Mouse (Mus musculus) forebrain, embryonic 11.5 days (tissue): ENCODE results near the gene 4933406M09Rik. TPM values are rescaled to one million over a fixed set of nuclear protein-coding genes. Genes with fewer than 3 reads are reported as not detected.

ENCODE experiments used
- ATAC-seq: fragments of 200-750 bp; cut with Nextera tagmentation; replicated peaks from 2 replicates; pipeline ENCODE4 v1.8.0; 2017; ENCODE audit warnings: moderate TSS enrichment; ENCODE audit not compliant: low FRiP score
- DNase-seq: peaks from one replicate; pipeline ENCODE4 v3.0.0-alpha.2; 2017; ENCODE audit warnings: low spot score
- H3K27ac ChIP-seq: fragments of 300-500 bp; sonication (generic); 2 replicates; pipeline ENCODE4 v1.5.1; 2014; ENCODE audit warnings: low read depth, low read length
- H3K27me3 ChIP-seq: fragments of 300-500 bp; sonication (generic); 2 replicates; pipeline ENCODE4 v1.6.1; 2014; ENCODE audit warnings: mild to moderate bottlenecking, low read length, mixed read lengths; ENCODE audit not compliant: control insufficient read depth, insufficient read depth
- H3K36me3 ChIP-seq: fragments of 300-500 bp; sonication (generic); 2 replicates; pipeline ENCODE4 v1.6.1; 2014; ENCODE audit warnings: mild to moderate bottlenecking, low read length, moderate library complexity, mixed read lengths; ENCODE audit not compliant: control insufficient read depth, insufficient read depth
- H3K4me1 ChIP-seq: fragments of 300-500 bp; sonication (generic); replicated peaks from 2 replicates; pipeline ENCODE4 v1.6.1; 2014; ENCODE audit warnings: low read length, mixed read lengths; ENCODE audit not compliant: control insufficient read depth, insufficient read depth
- H3K4me2 ChIP-seq: fragments of 300-500 bp; sonication (generic); 2 replicates; pipeline ENCODE4 v1.6.1; 2014; ENCODE audit warnings: low read depth, mild to moderate bottlenecking, low read length, moderate library complexity, mixed read lengths; ENCODE audit not compliant: severe bottlenecking
- H3K4me3 ChIP-seq: fragments of 300-500 bp; sonication (generic); 2 replicates; pipeline ENCODE4 v1.5.1; 2014; ENCODE audit warnings: low read depth, low read length
- H3K9ac ChIP-seq: fragments of 300-500 bp; sonication (generic); 2 replicates; pipeline ENCODE4 v1.6.1; 2014; ENCODE audit warnings: low read length
- H3K9me3 ChIP-seq: fragments of 300-500 bp; sonication (generic); 2 replicates; pipeline ENCODE4 v1.6.1; 2016; ENCODE audit warnings: low read length, mixed read lengths; ENCODE audit not compliant: control insufficient read depth
- WGBS: fragments of 180-500 bp; shearing (Covaris S2); extraction: QIAGEN DNeasy Blood & Tissue Kit; methylation state at CpG from one replicate; pipeline ENCODE4 v1.1.7; 2014; 5-methylcytosine and 5-hydroxymethylcytosine counted together
- polyA plus RNA-seq: library from polyadenylated mRNA; unstranded; fragments of >200 nt; fragmentation: Nextera tagmentation; extraction: Ambion mirVana; gene quantifications from 2 replicates; pipeline ENCODE4 v1.2.1, GENCODE M21; 2014

The 4933406M09Rik gene
- polyA plus RNA-seq, 1 experiment from 2014 or later = not detected

DNA sequence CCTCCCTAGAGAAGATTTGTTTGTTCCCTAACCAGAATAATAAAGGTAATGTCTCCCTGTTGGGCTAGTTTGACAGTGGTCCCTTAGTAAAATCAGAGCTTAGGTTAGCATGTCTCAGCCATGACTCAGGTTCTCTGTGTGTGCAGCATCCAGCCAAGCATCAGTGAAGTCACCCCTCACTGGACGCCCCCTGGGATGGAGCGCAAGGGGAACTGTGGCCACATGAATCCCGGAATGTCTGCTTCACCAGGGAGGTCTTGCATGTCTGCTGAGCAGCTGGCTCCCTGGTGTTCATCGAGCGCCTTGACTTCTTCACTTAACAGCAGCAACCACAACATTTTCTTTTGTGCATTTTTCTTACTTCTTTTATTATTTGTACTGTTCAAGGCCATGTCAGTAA lies 8.1 kb downstream of the 4933406M09Rik start:
- no peak overlapping the region for H3K4me3 ChIP-seq
- WGBS = 63% methylated on average over 5 of the region's 5 CpGs
- no peaks in the 10 kb centered on the region for H3K4me1 ChIP-seq
- H3K4me2 ChIP-seq = no peak overlapping the region
- ATAC-seq (no peak), DNase-seq (no peak)
- no peaks in the 10 kb centered on the region for H3K27me3 ChIP-seq
- no peaks in the 10 kb centered on the region for H3K36me3 ChIP-seq
- H3K9ac ChIP-seq = no peak overlapping the region
- H3K9me3 ChIP-seq = no peaks in the 10 kb centered on the region
- H3K27ac ChIP-seq = no peak overlapping the region

DNA sequence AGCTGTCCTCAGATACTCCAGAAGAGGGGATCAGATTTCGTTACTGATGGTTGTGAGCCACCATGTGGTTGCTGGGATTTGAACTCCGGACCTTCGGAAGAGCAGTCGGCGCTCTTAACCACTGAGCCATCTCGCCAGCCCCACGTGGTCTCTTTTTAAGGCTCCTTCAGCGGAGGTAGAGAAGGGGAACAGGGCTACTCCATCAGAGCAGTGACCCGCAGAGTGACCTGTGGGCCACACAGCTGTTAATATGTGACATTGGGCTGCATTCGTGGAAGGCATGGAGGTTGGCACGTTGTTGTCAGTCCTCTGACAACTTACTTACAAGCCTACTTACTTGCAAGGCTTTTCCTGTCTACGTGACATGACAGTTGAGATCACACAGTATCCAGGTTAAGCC lies 12.5 kb downstream of the 4933406M09Rik start:
- no peaks in the 10 kb centered on the region for H3K36me3 ChIP-seq
- H3K4me1 ChIP-seq = no peaks in the 10 kb centered on the region
- no peaks in the 10 kb centered on the region; the same call in 1 of the 2 replicates for H3K9me3 ChIP-seq
- H3K27ac ChIP-seq = no peak overlapping the region
- no peak overlapping the region for H3K4me3 ChIP-seq
- no peak overlapping the region for H3K4me2 ChIP-seq
- no peak for ATAC-seq
- 92% methylated on average over 12 of the region's 12 CpGs for WGBS
- H3K27me3 ChIP-seq = no peaks in the 10 kb centered on the region
- H3K9ac ChIP-seq = no peak overlapping the region
- DNase-seq = no peak

DNA sequence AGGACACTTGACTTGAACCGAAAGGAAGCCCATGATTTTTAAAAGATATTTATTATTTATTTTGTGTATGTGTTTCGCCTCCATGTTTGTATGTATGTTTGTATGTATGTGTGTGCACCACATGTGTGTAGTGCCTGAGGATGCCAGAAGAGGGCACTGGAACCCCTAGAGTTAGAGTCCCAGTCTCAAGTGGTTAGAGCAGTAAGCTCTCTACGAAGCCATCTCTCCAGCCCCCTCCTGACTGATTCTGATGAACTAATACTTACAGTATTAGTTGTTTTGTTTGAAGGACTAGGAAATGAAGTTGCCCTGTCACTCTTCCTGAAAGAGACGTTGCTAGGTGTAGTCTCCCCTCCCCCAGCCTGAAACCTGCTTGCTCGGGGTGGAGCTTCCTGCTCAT lies 14.0 kb downstream of the 4933406M09Rik start:
- 52% methylated on average over 5 of the region's 5 CpGs for WGBS
- no peak overlapping the region for H3K9ac ChIP-seq
- H3K4me3 ChIP-seq = no peak overlapping the region
- H3K4me1 ChIP-seq = no peaks in the 10 kb centered on the region
- no peaks in the 10 kb centered on the region for H3K27me3 ChIP-seq
- no peaks in the 10 kb centered on the region; the same call in 1 of the 2 replicates for H3K9me3 ChIP-seq
- no peak overlapping the region for H3K27ac ChIP-seq
- no peaks in the 10 kb centered on the region for H3K36me3 ChIP-seq
- no peak for ATAC-seq
- DNase-seq = no peak
- H3K4me2 ChIP-seq = no peak overlapping the region

- peak within 1 kb of the TSS; percentile 56 for H3K4me3 ChIP-seq
- H3K9ac ChIP-seq = peak within 1 kb of the TSS; percentile 73
- no peaks in the 10 kb centered on the region for H3K27me3 ChIP-seq
- H3K27ac ChIP-seq = no peak within 1 kb of the TSS
- peak within 1 kb of the TSS; percentile 84 for H3K4me2 ChIP-seq
- DNase-seq (peak; percentile 91), ATAC-seq (peak; percentile 99)
- 0 out of 2 replicates have a peak, but pooled peaks cover 2% of the 10 kb centered on the region for H3K4me1 ChIP-seq
- no peaks in the 10 kb centered on the region for H3K9me3 ChIP-seq
- WGBS = 2% methylated on average over 43 of the region's 43 CpGs
- no peaks in the 10 kb centered on the region for H3K36me3 ChIP-seq
Measured at GRCm38 (mm10) chr1:134405509-134406413, 20.0 kb downstream of the 4933406M09Rik start, which contains the start of gene Cyb5r1. TSS of gene Cyb5r1 (plus strand) at chr1:134405559.

DNA sequence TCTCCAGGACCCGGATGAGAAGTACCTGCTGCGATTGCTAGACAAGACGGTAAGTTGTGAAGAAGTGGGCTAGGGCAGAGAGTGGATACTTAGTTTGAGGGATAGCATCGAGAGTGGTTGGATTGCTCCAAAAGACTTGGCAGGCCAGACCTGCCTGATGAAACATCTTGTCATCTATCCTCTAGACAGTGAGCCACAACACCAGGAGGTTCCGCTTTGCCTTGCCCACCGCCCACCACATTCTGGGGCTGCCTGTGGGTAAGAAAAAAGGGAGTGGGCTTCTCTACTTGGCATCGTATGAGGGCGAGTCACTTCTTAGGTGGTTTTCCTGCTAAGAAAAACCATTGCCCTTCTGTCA lies 20.7 kb downstream of the 4933406M09Rik start:
- peak overlapping the region; percentile 56 for H3K4me3 ChIP-seq
- H3K27ac ChIP-seq = no peak overlapping the region
- H3K9ac ChIP-seq = peak overlapping the region; percentile 73
- WGBS = 42% methylated on average over 8 of the region's 8 CpGs
- 0 out of 2 replicates have a peak, but pooled peaks cover 2% of the 10 kb centered on the region for H3K4me1 ChIP-seq
- H3K4me2 ChIP-seq = peak overlapping the region; percentile 84
- ATAC-seq (peak; percentile 14; the same call in 1 of the 2 replicates), DNase-seq (no peak)
- H3K36me3 ChIP-seq = no peaks in the 10 kb centered on the region
- no peaks in the 10 kb centered on the region for H3K9me3 ChIP-seq
- H3K27me3 ChIP-seq = no peaks in the 10 kb centered on the region

- H3K27ac ChIP-seq = no peak overlapping the region
- H3K36me3 ChIP-seq = no peaks in the 10 kb centered on the region
Measured at GRCm38 (mm10) chr1:134408080-134408479, 22.3 kb downstream of the 4933406M09Rik start.

DNA sequence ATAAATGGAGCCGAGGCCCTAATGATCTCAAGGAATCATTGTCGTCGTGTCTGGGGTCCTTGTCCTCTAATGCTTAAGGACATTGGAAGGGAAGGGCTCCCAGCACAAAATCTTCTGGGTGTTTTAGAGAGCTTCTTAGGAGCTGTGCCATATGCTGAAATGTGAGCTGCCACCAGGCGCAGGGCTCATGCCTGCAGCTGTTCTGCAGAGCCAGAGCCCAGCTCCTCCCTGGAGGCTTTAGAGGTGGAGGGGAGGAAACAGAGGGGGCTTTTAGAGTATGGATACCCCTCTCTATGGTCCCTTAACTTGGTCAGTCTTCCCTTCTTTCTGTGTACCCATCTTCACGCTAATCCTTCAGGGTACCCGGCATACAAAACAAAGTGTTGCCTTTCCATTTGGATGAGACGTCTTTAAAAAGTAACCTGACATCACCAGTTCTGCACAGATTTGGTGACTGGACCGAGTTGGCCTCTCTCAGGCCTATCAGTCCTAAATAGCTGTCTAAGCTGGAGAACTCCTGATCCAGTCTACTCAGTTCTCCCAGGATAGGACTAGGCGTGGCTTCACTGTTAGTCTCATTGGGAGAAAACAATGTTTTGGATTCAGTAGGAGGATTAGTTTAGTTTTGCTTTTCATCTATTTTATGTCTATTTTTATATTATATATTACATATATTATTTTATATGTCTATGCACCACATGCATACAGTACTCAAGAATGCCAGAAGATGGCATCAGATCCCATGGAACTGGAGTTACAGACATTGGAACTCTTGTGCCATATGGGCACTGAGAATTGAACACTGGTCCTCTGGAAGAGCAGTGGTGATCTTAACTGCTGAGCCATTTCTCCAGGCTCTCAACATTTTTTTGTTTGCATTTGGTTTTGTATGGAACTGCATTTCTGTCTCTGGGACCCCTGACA lies 26.2 kb downstream of the 4933406M09Rik start:
- ATAC-seq = no peak
- WGBS = 93% methylated on average over 9 of the region's 9 CpGs
- H3K4me1 ChIP-seq = peaks cover 7% of the 10 kb centered on the region; the same call in 1 of the 2 replicates
- H3K9ac ChIP-seq = no peak overlapping the region
- H3K4me2 ChIP-seq = no peak overlapping the region
- no peaks in the 10 kb centered on the region for H3K9me3 ChIP-seq
- no peak overlapping the region for H3K27ac ChIP-seq
- H3K4me3 ChIP-seq = no peak overlapping the region
- H3K27me3 ChIP-seq = no peaks in the 10 kb centered on the region
- no peaks in the 10 kb centered on the region for H3K36me3 ChIP-seq
- no peak for DNase-seq

More at GRCm38 (mm10) chr1:134408080-134408479, 22.3 kb downstream of the 4933406M09Rik start:
- DNase-seq (no peak), ATAC-seq (no peak)
- H3K9me3 ChIP-seq = no peaks in the 10 kb centered on the region
- H3K4me1 ChIP-seq = 0 out of 2 replicates have a peak, but pooled peaks cover 2% of the 10 kb centered on the region
- H3K27me3 ChIP-seq = no peaks in the 10 kb centered on the region
- H3K4me3 ChIP-seq = no peak overlapping the region
- H3K9ac ChIP-seq = no peak overlapping the region
- 83% methylated on average over 8 of the region's 8 CpGs for WGBS
- H3K4me2 ChIP-seq = no peak overlapping the region

GRCm38 (mm10) chr1:134414038-134414437 lies 28.3 kb downstream of the 4933406M09Rik start:
- no peaks in the 10 kb centered on the region for H3K36me3 ChIP-seq
- no peak overlapping the region for H3K4me2 ChIP-seq
- WGBS = 54% methylated on average over 2 of the region's 2 CpGs
- H3K27me3 ChIP-seq = no peaks in the 10 kb centered on the region
- no peak for ATAC-seq
- no peak overlapping the region for H3K4me3 ChIP-seq
- no peak overlapping the region for H3K9ac ChIP-seq
- H3K27ac ChIP-seq = no peak overlapping the region
- no peaks in the 10 kb centered on the region for H3K9me3 ChIP-seq
- H3K4me1 ChIP-seq = peaks cover 9% of the 10 kb centered on the region; the same call in 1 of the 2 replicates
- no peak for DNase-seq
